Mouse (Mus musculus) lung, embryonic 15.5 days (tissue): ENCODE data around the gene Rfc4. TPM values are rescaled to one million over a fixed set of nuclear protein-coding genes. Genes with fewer than 3 reads are reported as not detected.

ENCODE experiments used
- ATAC-seq: fragments of 200-750 bp; cut with Nextera tagmentation; 2 replicates; pipeline ENCODE4 v1.8.0; 2017; ENCODE audit warnings: moderate number of reproducible peaks, borderline replicate concordance; ENCODE audit not compliant: low FRiP score, low TSS enrichment; ENCODE audit errors: extremely low read depth
- H3K27ac ChIP-seq: fragments of 300-500 bp; sonication (generic); 2 replicates; pipeline ENCODE4 v1.5.1; 2015; ENCODE audit warnings: moderate library complexity, mild to moderate bottlenecking, inconsistent platforms
- H3K27me3 ChIP-seq: fragments of 300-500 bp; sonication (generic); 2 replicates; pipeline ENCODE4 v1.6.1; 2015; ENCODE audit warnings: inconsistent platforms
- H3K36me3 ChIP-seq: fragments of 300-500 bp; sonication (generic); 2 replicates; pipeline ENCODE4 v1.6.1; 2015; ENCODE audit warnings: inconsistent platforms
- H3K4me1 ChIP-seq: fragments of 300-500 bp; sonication (generic); 2 replicates; pipeline ENCODE4 v1.6.1; 2015; ENCODE audit warnings: inconsistent platforms
- H3K4me2 ChIP-seq: fragments of 300-500 bp; sonication (generic); 2 replicates; pipeline ENCODE4 v1.6.1; 2015; ENCODE audit warnings: inconsistent platforms, mild to moderate bottlenecking, moderate library complexity
- H3K4me3 ChIP-seq: fragments of 300-500 bp; sonication (generic); 2 replicates; pipeline ENCODE4 v1.5.1; 2015; ENCODE audit warnings: mild to moderate bottlenecking, inconsistent platforms
- H3K9ac ChIP-seq: fragments of 300-500 bp; sonication (generic); 2 replicates; pipeline ENCODE4 v1.6.1; 2015; ENCODE audit warnings: inconsistent platforms
- H3K9me3 ChIP-seq: fragments of 300-500 bp; sonication (generic); 2 replicates; pipeline ENCODE4 v1.6.1; 2016; ENCODE audit warnings: inconsistent platforms
- WGBS: fragments of 180-500 bp; shearing (Covaris S2); methylation state at CpG from one replicate; pipeline ENCODE4 v1.1.7; 2015; 5-methylcytosine and 5-hydroxymethylcytosine counted together
- polyA plus RNA-seq: library from polyadenylated mRNA; unstranded; fragments of >200 nt; fragmentation: Nextera tagmentation; extraction: Ambion mirVana; gene quantifications from 2 replicates; pipeline ENCODE4 v1.2.1, GENCODE M21; 2015

The Rfc4 gene
- polyA plus RNA-seq, 1 experiment from 2014 or later, result 138 TPM

DNA sequence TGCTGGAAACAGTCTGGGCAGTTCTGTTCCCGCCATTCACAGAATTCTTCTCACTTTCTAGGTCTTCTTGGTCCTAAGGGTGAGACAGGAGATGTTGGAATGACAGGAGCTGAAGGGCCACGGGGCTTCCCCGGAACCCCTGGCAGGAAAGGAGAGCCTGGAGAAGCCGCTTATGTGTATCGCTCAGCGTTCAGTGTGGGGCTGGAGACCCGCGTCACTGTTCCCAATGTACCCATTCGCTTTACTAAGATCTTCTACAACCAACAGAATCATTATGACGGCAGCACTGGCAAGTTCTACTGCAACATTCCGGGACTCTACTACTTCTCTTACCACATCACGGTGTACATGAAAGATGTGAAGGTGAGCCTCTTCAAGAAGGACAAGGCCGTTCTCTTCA lies 29.5 kb upstream of the Rfc4 start:
- no peaks in the 10 kb centered on the region for H3K27me3 ChIP-seq
- no peak overlapping the region for H3K4me2 ChIP-seq
- no peaks in the 10 kb centered on the region for H3K36me3 ChIP-seq
- WGBS, result 94% methylated on average over 13 of the region's 13 CpGs
- no peaks in the 10 kb centered on the region for H3K4me1 ChIP-seq
- no peak overlapping the region for H3K9ac ChIP-seq
- H3K27ac ChIP-seq, result no peak overlapping the region
- ATAC-seq, result no peak
- no peaks in the 10 kb centered on the region for H3K9me3 ChIP-seq
- no peak overlapping the region for H3K4me3 ChIP-seq

DNA sequence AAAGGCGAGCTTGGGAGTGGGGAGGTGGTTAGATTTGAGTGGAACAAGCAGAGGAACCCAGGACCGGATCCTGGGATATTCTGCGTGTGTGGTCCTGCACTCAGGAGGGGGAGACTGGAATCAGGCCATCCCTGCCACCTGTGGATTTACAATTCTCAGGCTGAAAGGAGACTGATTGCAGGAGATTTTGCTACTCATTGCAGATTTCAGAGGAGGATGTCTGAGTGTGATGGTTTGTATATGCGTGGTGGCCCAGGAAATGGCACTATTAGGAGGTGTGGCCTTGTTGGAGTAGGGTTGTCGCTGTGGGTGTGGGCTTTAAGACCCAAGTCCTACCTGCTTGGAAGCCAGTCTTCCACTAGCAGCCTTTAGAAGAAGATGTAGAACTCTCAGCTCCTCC lies 26.7 kb upstream of the Rfc4 start:
- 64% methylated on average over 5 of the region's 5 CpGs for WGBS
- Histone ChIP-seq H3K4me1 (no peaks in the 10 kb centered on the region), H3K27ac (no peak overlapping the region), H3K9me3 (no peaks in the 10 kb centered on the region), H3K4me2 (no peak overlapping the region), H3K4me3 (no peak overlapping the region), H3K36me3 (no peaks in the 10 kb centered on the region), H3K27me3 (no peaks in the 10 kb centered on the region), H3K9ac (no peak overlapping the region)
- ATAC-seq, result no peak

DNA sequence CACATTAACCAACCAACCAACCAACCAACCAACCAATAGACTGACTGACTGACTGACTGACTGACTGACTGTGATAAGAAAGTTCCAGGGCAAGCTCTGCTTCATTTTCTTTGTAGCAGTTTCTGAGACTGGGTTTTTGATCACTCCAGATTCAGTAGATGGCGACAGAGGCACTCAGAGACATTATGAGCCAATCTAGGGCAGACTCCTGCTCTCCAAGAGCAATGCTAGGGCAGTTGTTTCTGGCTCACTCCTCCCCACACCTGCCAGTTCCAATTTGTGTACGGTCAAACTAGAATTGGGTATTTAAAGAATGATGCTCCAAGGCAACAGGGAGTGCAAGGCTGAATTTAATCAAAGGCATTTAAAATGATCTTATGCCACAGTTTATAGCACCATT lies 23.9 kb upstream of the Rfc4 start:
- Histone ChIP-seq H3K4me2 (no peak overlapping the region), H3K4me1 (no peaks in the 10 kb centered on the region), H3K36me3 (no peaks in the 10 kb centered on the region), H3K4me3 (no peak overlapping the region), H3K9ac (no peak overlapping the region), H3K27ac (no peak overlapping the region), H3K27me3 (no peaks in the 10 kb centered on the region), H3K9me3 (no peaks in the 10 kb centered on the region)
- WGBS, result 13% methylated on average over 2 of the region's 2 CpGs
- ATAC-seq, result no peak

DNA sequence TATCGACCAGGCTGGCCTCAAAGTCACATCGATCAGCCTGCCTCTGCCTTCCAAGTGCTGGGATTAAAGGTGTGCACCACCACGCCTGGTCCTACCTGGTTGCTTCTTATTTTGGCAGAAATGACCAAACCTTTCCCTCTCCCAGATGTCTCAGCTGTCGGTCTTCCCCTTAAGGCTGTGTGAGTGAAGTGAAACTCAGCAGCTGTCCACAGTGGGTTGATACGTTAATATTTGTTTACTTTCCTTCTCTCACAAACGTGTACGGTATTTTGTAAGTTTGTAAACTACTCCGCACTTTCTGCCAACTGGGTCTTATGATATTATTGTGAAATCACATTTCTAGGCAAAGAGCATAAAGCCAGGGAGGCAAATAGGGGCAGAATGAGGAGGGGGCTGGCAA lies 21.9 kb upstream of the Rfc4 start:
- Histone ChIP-seq H3K36me3 (no peaks in the 10 kb centered on the region), H3K27ac (no peak overlapping the region), H3K4me3 (no peak overlapping the region), H3K27me3 (no peaks in the 10 kb centered on the region), H3K4me1 (no peaks in the 10 kb centered on the region), H3K9ac (no peak overlapping the region), H3K9me3 (no peaks in the 10 kb centered on the region), H3K4me2 (no peak overlapping the region)
- WGBS, result 59% methylated on average over 8 of the region's 8 CpGs
- no peak for ATAC-seq

DNA sequence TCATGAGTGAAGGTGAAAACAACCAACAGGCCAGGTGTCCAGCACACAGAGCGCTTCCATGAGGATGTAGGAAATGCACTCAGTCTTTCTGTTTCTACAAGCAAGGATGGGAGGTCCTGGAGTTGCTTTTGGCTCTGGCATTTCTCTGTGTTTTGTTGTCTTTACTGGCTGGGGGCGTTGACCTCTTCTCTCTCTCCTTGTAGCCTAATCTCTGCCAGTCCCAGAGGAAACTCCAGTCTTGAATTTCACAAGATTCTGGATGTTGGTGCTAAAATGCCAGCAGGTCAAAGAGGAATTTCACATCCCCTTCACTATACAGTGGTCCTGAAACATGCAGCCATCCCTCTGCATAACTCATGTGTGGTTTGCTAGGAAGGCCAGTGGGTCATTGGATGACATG lies 21.4 kb upstream of the Rfc4 start:
- H3K27ac ChIP-seq, result no peak overlapping the region
- no peak overlapping the region for H3K4me2 ChIP-seq
- no peak overlapping the region for H3K9ac ChIP-seq
- H3K4me3 ChIP-seq, result no peak overlapping the region
- no peaks in the 10 kb centered on the region for H3K9me3 ChIP-seq
- H3K27me3 ChIP-seq, result no peaks in the 10 kb centered on the region
- WGBS, result 61% methylated on average over 2 of the region's 2 CpGs
- ATAC-seq, result no peak
- no peaks in the 10 kb centered on the region for H3K4me1 ChIP-seq
- no peaks in the 10 kb centered on the region for H3K36me3 ChIP-seq

DNA sequence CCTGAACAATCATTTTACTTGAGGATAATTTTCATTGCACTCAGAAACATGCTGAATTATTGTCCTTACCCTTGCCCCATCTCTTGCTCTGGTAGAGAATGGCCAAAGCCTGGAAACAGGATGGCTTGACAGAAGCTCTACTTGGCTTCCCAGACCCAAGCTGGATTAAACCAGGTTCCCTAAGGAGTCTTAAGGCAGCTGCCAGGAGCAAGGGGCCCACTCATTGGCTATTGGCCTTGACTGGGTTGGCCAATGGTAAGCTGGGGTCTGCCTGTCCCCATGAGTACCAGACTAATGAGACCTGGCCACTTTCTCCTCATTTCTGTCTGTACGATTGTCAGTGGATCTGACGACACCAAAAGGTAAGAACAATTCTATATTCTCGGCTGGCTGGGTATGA lies 18.7 kb upstream of the Rfc4 start, which contains the start of gene Adipoq:
Gene Adipoq (plus strand): TSS at position 257 of the 400 bp plus-strand sequence.
- Histone ChIP-seq H3K4me3 (no peak within 1 kb of the TSS), H3K4me2 (no peak within 1 kb of the TSS), H3K9me3 (no peaks in the 10 kb centered on the region), H3K27ac (no peak within 1 kb of the TSS), H3K4me1 (no peaks in the 10 kb centered on the region), H3K36me3 (no peaks in the 10 kb centered on the region), H3K9ac (no peak within 1 kb of the TSS), H3K27me3 (no peaks in the 10 kb centered on the region)
- no peak for ATAC-seq
- WGBS, result 86% methylated on average over 3 of the region's 3 CpGs

DNA sequence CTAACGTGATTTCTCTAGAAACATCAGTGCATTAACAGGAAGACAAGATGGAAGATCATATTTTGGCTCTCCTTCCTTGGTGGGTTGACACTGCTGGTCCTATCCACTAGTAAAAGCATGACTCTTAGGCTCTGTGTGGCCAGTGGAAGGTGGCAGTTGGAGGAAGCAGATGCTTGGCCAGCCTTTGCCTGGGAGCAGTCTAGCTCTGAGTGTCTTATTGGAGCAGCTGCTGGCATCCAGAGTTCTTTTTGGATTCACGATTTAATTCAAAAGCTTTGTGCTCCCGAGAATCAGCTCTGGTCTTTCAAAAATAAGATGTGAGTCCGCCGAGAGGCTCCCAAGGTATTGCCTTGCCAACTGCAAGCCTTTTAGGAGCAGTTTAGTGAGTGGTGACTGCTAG lies 17.7 kb upstream of the Rfc4 start:
- Histone ChIP-seq H3K9me3 (no peaks in the 10 kb centered on the region), H3K4me3 (no peak overlapping the region), H3K27ac (no peak overlapping the region), H3K4me2 (no peak overlapping the region), H3K27me3 (no peaks in the 10 kb centered on the region), H3K36me3 (no peaks in the 10 kb centered on the region), H3K4me1 (no peaks in the 10 kb centered on the region), H3K9ac (no peak overlapping the region)
- WGBS, result 65% methylated on average over 5 of the region's 5 CpGs
- no peak for ATAC-seq

DNA sequence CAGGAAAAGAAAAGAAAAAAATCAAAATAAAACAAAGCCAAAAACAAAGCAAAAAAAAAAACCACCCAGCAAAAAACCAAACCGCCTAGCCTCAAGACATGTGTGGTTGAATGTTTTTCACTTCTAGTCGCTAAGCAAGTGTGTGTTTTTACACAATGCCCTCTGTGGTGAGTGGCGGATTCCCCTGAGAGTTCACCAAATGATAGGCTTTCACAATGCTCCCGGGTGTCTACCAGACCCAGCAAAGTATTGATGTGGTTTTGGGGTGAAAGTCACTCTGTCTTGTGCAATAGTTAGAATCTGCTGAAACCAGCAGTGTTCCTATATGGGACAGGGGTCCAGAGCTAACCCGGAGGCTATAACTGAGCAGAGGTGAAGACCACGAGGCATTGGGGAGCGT lies 16.8 kb upstream of the Rfc4 start:
- Histone ChIP-seq H3K9ac (no peak overlapping the region), H3K4me2 (no peak overlapping the region), H3K4me3 (no peak overlapping the region), H3K27ac (no peak overlapping the region), H3K9me3 (no peaks in the 10 kb centered on the region), H3K4me1 (no peaks in the 10 kb centered on the region), H3K27me3 (no peaks in the 10 kb centered on the region), H3K36me3 (no peaks in the 10 kb centered on the region)
- no peak for ATAC-seq
- 87% methylated on average over 7 of the region's 7 CpGs for WGBS

DNA sequence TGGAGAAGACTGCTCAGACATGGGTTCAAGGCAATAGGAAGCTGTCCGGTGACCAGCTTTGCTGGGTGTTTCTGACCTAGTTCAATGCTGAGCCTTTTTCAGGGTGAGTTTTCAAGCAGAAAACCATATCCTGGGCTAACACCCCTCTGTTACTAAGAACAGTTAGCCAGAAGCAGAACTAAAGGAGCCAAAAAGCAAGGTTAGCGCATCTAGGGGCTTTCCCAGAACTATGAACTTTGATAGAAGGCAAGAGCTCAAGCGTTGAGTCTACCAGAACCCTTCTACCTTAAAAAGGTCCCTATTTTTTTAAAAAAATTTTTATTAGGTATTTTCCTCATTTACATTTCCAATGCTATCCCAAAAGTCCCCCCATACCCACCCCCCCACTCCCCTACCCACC lies 13.4 kb upstream of the Rfc4 start:
- ATAC-seq, result no peak
- Histone ChIP-seq H3K27me3 (no peaks in the 10 kb centered on the region), H3K4me3 (no peak overlapping the region), H3K4me1 (no peaks in the 10 kb centered on the region), H3K27ac (no peak overlapping the region), H3K36me3 (no peaks in the 10 kb centered on the region), H3K9ac (no peak overlapping the region), H3K4me2 (no peak overlapping the region), H3K9me3 (no peaks in the 10 kb centered on the region)
- 96% methylated on average over 3 of the region's 3 CpGs for WGBS

DNA sequence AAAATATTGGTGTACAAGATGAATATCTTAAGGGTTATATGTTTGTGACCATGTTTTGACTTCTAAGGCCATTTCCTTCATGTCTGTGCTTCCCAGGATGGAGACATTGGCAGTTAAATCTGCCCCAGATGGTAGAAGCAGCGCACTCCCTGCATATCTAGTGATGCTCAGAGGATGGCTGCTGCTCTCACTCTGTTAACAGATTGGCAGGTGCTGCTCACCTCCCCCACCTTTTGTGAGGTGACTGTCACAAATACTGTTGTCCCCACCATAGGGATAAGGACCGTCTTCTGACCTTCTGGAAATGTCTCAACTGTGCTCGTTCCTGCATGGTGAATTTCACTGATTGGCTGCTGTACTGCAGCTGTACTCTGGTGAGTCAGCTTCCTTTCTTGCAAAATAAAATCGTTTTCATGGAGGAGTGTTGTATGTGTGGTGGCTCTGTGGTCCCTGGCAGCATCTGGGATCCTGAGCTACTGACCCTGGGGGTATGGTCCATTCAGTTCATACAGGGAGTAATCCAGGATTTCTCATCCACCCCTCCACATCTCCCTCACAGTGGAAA lies 9.0 kb upstream of the Rfc4 start:
- no peak for ATAC-seq
- no peak overlapping the region for H3K4me3 ChIP-seq
- H3K4me1 ChIP-seq, result no peaks in the 10 kb centered on the region
- H3K9ac ChIP-seq, result no peak overlapping the region
- H3K36me3 ChIP-seq, result no peaks in the 10 kb centered on the region
- no peak overlapping the region for H3K4me2 ChIP-seq
- H3K27ac ChIP-seq, result no peak overlapping the region
- no peaks in the 10 kb centered on the region for H3K9me3 ChIP-seq
- 52% methylated on average over 4 of the region's 4 CpGs for WGBS
- H3K27me3 ChIP-seq, result no peaks in the 10 kb centered on the region

DNA sequence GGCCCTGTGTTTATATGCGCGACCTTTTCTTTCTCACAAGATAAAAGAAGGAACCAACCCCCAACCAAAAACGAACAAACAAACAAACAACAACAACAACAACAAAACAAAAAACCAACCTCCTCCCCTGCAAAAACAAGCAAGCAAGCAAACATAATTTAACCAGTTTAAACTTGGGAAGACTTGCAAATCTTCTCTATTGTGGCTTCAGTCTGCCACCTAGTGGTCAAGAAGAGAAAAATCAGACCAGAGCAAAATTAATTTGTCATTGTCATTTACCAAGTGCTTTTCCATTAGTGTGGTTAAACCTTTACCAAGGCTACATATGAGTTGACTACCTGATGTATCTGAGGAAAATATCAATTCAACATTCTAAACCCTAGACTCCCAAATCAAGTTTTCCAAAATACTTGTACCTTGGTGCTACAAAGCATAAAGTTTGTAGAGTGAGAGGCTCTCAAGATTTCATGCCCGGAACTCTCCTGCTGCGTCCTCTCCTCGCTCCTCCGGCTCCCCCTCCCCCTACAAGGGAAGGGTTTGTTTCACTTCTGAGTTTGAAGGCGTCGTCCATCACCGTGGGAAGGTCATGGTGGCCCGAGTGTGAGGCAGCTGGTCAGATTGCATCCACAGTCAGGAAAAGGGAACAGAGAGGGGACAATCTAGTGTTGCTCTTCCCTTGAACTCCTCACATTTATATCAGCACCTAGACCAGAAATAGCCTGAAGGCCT lies 8.0 kb upstream of the Rfc4 start:
- no peak overlapping the region for H3K27ac ChIP-seq
- H3K4me3 ChIP-seq, result no peak overlapping the region
- no peaks in the 10 kb centered on the region for H3K27me3 ChIP-seq
- H3K4me2 ChIP-seq, result 0 out of 2 replicates have a peak overlapping the region, but pooled peaks have one; percentile 18
- no peaks in the 10 kb centered on the region for H3K4me1 ChIP-seq
- no peak overlapping the region; the same call in 1 of the 2 replicates for H3K9ac ChIP-seq
- no peak for ATAC-seq
- H3K9me3 ChIP-seq, result no peaks in the 10 kb centered on the region
- H3K36me3 ChIP-seq, result no peaks in the 10 kb centered on the region
- 20% methylated on average over 11 of the region's 11 CpGs for WGBS

DNA sequence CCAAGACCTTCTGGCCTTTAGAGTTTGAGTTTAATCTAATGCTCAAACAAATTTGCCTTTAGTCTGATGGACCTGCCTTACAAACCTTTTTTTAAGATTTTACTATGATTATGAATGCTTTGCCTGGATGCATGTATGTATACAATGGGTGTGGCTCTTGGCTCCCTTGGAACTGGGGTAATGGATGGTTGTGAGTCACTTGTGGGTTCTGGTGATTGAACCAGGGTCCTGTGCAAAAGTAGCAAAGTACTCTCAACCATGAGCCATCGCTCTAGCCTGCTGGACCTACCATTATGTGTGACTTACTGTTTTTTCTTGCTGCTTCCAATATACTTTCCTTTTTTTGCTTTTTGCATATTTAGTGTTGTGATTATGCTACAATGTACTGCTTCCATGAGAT lies 4.8 kb upstream of the Rfc4 start:
- Histone ChIP-seq H3K9me3 (no peaks in the 10 kb centered on the region), H3K4me1 (peaks cover 7% of the 10 kb centered on the region), H3K27ac (no peak overlapping the region), H3K27me3 (no peaks in the 10 kb centered on the region), H3K36me3 (no peaks in the 10 kb centered on the region), H3K4me2 (no peak overlapping the region), H3K4me3 (no peak overlapping the region), H3K9ac (no peak overlapping the region)
- WGBS, result 93% methylated on average over 1 of the region's 1 CpGs
- no peak for ATAC-seq
